Mouse (Mus musculus) kidney, adult 9 months (tissue): ENCODE data around the gene Tbc1d8.
A peak's percentile ranks its signal among the peaks of the same experiment; 100 is the strongest.

Experiments used
- DNase-seq: peaks from one replicate; pipeline ENCODE4 v3.0.0; 2022

Gene Tbc1d8

DNA sequence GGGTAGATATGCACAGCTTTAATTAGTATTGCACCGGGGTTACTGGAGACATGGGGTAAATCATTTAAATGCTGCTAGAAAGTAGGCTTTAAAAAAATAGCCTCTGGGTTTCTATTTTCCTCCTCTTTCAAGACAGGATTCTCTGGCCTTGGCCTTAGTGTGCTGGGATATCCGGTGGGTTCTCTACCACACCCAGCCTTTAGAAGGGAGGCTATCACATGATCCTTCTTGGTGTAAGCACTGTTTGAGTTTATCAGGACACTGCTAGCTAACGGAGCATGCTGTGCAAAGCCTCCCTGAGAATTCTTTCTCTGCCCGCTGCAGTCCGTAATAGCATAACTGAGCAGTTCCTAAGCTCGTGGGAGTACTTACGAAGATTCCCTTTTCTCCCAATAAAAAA, 129.1 kb downstream of the Tbc1d8 start:
- no peak for DNase-seq

DNA sequence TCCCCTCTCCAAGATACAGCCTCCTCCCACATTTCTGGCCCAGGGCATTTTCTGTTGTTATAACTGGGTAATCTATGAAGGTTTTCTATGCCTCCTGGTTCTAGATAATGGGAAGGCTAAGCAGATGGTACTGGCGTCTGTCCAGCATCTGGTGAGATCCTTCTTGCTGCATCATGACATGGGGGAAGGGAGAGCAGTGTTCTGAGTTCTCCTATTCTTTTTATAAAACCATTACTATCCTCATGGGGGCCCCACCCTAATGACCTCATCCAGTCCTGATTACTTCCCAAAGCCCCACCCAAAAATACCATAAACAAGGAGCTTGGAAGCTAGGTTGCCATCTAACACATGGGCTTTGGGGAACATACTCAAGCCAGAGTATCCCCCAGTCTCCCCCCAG, 129.6 kb downstream of the Tbc1d8 start:
- no peak for DNase-seq

DNA sequence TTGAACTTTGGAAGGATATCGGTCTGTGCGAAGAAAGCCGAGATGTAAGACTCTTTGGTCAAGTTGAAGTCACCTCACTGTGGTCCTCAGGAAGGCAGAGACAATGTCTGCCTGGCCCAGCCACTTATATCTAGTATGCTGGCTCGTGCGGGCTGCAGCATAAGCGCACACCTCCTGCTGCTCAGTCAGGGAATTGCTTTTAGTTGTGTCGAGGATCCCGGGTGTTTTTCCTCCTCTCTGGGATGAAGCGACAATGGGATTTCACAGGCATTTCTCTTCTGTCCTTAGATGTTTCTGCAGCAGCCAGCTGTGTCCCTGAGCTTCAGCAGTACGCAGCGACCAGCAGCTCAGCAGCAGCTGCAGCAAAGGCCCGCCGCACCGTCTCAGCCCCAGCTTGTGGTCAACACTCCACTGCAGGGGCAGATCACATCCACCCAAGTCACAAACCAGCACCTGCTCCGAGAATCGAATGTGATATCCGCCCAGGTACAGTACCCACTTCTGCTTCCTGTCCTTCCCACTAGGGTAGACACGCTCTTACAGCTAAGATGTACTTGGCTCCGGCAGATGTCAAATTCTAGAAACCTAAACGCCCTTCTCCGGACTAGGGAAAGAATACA, 133.5 kb downstream of the Tbc1d8 start:
- no peak for DNase-seq

DNA sequence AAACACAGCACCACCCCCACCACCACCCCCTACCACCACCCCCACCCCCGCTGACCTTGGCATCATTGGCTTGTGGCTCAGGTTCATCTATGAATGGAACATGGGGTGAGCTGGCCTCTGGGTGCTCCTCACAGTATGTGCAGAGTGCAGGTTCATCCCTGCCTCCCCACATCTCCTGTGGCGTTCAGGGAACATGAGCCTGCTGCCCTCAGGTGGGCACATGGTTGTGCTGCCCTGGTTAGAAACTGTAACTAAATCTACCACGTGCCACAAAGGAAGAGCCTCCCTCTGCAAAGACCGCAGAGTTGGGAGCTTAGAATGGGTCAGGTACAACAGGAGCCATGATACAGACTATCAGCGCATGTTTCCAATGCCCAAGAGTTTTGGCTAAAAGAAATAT, 135.3 kb downstream of the Tbc1d8 start:
- no peak for DNase-seq

DNA sequence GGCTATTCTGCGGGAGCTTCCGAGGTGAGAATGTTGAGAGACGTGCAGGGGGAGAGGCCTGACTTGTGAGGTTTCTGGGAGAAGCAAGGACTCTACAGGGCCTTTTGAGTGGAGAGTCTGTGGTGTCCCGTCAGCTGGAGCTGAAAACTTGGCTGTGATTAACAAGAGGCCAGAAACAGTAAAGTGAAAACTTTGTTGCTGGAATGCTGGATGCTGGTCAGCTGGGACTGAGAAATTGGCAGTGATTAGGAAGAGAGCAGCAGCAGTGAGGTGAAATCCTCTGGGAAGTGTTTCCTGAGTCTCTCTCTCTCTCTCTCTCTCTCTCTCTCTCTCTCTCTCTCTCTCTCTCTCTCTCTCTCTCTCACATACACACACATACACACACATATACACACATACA, 136.7 kb downstream of the Tbc1d8 start:
- DNase-seq = no peak

DNA sequence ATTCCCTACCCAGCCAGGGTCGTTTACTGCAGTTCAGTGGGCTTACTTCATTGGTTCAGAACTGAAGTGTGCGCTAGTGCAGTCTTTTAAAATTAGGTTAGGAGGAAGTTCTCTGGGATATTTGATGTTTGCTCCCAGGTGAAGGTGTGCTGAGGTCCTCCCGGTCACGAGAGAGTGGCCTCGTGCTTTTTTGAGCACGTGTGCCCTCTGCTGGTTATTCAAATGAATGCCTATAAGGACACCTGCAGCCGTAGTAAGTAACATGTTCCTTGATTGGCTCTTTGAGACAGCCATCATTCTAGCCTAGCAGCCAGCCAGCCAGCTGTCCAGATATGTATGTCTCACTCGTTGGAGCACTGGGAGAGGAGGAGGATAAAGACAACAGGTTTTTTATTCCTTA, 137.9 kb downstream of the Tbc1d8 start:
- DNase-seq = peak; percentile 70

DNA sequence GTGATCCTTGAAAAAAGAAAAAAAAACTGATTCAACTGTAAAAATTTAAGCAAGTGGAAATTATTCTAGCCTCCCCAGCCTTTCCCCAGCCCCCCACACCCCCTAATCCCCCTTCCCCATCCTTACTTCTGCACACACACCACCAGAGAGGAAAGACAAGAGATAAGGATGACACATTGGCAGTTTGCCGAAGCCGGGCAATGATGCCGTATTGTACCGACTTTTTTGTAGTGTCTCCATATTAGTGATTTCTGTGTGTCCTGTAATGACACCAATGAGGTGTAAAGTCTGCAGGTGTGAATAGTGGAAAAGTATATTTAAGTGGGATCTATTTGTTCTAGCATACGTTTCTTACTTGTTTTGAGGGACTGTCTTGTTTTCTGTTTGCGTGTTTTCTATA, 138.4 kb downstream of the Tbc1d8 start:
- DNase-seq = no peak

DNA sequence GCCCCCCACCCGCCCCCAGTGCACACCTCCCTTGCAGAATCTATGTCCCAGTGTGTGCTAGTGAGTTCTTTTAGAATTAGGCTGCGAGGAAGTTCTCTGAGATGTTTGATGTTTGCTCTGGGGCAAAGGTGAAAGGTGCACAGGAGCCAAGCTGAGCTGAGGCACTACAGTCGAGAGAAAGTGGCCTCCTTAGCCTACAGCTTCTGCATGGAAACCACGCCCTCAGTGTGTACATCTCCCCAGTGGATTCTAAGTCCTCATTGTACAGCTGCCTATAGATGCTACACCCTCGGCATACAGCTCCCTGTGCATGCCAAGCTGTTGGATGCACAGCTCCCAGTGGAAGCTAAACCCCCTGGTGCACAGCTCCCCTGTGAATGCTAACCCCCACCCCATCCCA, 139.1 kb downstream of the Tbc1d8 start:
- DNase-seq = no peak

DNA sequence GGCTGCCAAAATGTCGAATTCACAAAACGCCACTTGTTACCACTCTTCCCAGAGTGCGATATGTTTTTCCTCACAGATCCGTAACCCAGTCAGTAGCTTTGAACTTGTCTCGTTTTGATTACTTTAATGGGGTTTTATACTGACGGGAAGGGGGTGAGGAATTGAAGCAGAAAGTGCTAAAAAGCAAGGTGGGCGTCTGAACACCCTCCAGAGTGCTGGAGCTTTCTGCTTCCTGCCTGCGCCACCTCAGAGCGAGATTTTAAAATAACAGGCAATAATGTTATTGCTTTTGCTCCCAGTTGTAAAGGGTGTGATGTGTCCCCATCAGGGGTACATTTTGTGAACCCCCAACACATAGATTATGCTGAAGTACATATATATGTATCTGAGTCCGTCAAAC, 139.7 kb downstream of the Tbc1d8 start:
- no peak for DNase-seq

DNA sequence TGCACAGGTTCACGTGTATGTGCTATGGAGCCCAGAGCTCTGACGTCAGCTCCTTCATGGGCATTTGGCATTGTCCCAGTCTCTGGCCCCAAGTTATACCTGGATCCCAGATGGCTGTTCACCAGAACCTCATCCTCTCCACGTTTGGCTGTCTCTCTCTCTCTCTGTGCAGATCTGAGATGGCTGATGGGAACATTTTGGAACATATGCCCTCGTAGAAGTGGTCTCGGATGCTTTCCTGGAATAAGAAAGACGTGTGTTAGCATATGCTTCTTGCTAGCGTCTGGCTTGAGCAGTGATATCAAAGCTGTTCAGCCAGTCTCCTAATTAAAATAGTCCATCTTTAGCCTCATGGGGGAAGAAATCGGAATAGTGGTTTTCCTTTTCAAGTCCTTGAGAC, 141.8 kb downstream of the Tbc1d8 start:
- no peak for DNase-seq

DNA sequence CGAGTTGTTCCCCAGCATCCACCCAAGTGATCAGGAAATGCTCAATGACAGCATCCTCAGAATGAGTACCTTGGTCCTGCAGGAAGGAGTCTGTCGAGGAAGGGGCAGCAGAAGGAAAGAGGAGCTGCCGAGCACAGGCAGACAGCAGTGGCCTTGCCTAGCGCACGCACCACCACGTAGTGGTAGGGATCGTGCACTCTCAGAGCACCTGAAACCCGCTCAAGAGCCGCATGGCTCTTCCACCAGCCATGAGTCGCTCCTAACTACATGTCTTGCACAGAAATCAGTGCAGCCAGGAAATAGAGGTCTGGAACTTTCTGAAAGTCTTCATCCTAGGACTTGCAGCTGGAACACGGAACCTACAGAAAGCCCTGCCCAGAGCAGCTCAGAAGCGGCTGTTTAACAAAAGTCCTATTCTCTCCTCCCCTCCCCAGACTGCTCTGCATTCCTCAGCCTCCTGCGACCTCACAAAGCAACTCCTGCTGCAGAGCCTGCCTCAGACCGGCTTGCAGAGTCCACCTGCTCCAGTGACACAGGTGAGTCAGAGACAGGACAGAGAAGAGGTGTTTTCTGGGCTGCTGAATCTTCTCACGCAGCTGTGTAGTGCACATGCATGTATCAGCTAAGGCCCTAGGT, 142.9 kb downstream of the Tbc1d8 start:
- DNase-seq = no peak

DNA sequence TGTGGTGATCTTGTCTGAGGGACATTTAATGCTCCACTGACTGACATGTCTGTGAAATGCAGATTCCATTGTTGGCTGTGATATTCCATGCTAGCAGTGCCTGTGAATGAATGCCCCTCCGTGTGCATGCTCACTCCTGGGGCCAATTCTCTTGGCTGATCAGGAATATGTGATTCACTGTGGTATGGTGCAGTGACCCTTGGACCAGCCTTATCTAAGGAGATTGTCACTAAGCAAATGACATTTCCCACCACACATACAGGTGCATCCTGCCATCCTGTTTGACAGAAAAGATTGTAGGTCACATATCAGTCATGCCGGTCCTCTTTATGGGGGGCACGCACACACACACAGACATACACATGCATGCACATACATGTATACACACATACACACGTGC, 146.1 kb downstream of the Tbc1d8 start:
- no peak for DNase-seq

DNA sequence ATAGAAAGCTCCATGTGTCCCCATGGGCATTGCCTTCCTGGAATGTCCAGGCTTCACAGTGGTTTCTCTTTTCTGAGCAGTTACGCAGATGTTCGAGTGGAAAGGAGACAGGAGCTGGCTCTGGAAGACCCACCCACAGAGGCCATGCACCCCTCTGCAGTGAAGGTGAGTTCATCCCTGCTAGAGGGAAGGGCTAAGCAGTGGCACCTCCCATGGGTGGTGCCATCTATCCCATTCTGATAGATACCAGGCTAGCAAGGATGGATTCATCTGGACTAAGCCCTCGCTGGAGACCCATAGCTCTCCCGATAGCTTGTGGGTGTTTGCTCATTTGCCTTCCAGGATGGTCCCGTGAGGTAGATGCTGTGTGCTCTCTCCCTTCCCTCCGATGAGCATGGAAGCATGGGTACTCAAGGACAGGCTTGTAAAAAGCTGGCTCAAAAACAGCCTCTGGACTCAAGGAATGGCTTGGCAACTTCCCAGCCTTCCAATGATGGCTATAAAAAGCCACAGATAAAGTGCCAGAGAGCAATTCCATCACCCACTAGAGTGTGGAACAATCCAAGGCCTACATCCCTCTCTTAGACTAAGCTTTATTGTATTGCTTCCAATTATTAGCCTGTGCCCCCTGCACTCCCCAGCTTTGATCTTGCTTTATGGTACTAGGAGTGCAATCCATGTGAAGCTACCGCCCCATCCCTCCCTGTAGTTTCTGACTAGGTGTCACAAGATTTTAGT, 147.5 kb downstream of the Tbc1d8 start:
- no peak for DNase-seq

DNA sequence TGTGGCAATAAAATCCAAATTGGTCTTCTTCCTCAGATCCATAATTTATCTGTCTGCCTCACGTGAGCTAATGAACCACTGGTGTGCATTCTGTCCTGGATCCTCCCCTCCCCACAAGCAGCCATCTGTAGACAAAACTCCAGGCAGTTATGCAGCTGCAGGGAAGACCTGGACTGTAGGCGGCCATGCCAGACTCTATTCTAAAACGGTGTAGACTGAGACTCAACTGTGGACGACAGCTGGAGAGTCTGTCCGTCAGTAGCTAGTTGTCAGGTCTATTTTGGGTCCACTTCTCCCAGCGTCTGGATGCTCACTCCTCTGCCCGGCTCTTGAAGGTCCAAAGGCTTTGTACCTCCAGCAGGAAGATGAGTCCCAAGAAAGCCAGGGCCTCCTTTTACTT, 151.0 kb downstream of the Tbc1d8 start:
- no peak for DNase-seq

DNA sequence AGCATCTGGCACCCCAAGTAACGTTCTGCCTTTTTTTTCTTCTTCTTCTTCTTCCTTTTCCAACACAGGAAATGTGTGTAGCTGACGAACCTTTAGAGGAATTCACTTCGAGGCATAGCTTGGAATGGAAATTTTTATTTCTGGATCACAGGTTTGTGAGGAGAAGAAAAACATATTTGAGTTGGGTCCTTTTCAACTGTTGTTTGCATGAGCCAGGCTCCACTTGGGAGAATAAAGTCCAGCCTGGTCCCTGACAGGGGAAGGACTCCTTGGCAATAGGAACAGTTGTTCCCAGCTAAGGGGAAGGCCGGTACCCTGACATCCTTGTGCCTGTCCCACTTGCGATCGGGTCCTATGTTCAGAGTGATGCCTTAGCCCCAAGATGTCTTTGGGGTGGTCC, 153.3 kb downstream of the Tbc1d8 start:
- no peak for DNase-seq

DNA sequence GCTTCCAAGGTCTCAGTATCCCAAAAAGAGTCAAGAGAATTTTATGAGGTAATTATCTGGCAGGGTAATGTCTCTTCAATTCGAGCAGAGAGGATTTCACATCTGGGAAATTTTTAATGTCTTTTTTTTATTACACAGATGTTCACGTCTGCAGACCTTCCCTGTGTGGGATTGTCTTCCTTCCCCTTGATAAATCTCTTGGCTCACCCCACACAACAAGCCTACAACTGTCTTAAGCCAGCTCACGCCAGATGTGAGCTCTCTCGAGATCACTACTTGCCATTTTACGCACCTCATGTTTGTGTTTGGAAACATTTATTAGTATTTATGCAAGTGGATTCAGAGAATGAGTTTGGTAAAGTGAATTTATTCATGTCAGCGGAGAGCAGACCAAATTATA, 156.6 kb downstream of the Tbc1d8 start:
- no peak for DNase-seq
